Comparison of ENCODE assay signal across 11 mouse cellular contexts in the genomic region with DNA sequence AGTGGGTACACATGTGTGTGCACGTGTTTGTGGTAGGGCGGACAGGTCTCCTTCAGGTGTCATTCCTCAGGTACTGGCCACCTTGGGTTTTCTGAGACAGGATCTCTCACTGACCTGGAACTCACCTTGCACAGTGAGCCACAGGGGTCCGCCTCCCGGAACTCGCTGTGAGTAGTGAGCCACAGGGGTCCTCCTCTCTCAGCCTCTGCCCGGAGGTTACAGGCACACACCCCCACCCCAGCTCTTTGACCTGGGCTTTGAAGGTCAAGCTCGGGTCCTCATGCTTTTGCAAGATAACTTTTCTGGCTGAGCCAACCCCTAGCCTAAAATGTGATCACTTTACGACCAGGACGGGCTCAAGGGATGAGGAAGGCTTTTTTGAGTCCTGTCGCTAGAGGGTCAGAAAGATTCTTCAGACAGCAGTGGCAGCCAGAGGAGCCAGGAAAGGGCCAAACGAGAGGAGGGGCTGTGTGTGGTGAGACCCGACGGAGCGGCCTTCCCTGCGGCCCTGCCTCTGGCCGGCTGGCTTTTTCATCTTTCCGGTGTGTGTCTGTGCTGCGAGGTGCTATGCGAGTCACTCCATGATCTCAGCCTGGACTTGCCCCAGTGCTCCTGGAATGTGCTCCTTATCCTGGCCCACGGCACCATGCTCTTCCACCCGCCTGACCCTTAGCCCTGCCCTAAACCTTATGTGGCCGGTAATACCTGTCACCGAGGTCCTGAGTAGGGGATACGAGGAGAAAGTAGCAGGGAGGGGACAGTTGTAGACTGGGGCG. TPM values are rescaled to one million over a fixed set of nuclear protein-coding genes. Genes with fewer than 3 reads are reported as not detected.
DNase-seq lines count a peak whose midpoint lies in the region; ATAC-seq lines count a peak whose summit lies in the region.
"Had no signal": no experiment of that assay in that cellular context is flagged by ENCODE, and none has a peak within 500 bp of the region (broad histone marks: within the 10 kb centered on the region; RNA-seq: fewer than 3 reads in every experiment).

No protein-coding gene starts in this region.

- 31% methylated on average over 25 of the region's 25 CpGs for WGBS in heart, embryonic 16.5 days
- 44% methylated on average over 25 of the region's 25 CpGs for WGBS in liver, embryonic 15.5 days (ENCODE audit: insufficient replicate concordance)

- no peak for DNase-seq in heart, adult 18-20 months
- peak; percentile 93 for DNase-seq in R1 (ENCODE audit: low read depth, low spot score)
- DNase-seq in kidney, adult 9 months: peak; percentile 74
- DNase-seq in left cerebral cortex, postnatal 36 days (ENCODE audit: low spot score in 2 of 2): no peak
- no peak for DNase-seq in layer of hippocampus, postnatal 25 days (ENCODE audit: extremely low spot score in 1 of 2, low spot score in 1 of 2)
- DNase-seq in gastrocnemius, postnatal 25 days: no peak
- DNase-seq: right cerebral cortex, adult 18-20 months; thymus, adult 2 months had no signal

- intact Hi-C loops in left cerebral cortex, postnatal 36 days (cut with DNase I): no loop called here

- peaks cover 51% of the 10 kb centered on the region for H3K4me1 ChIP-seq in heart, embryonic 16.5 days (ENCODE audit: control insufficient read depth, insufficient read depth, low read length)
- H3K4me1 ChIP-seq in liver, embryonic 15.5 days (replicated peaks): peaks cover 72% of the 10 kb centered on the region
- H3K4me1 ChIP-seq: hindbrain, embryonic 15.5 days had no signal

- peak overlapping the region; percentile 45; the same call in 1 of the 2 replicates for H3K9ac ChIP-seq in heart, embryonic 16.5 days (ENCODE audit: low read length)
- H3K9ac ChIP-seq in liver, embryonic 15.5 days: 0 out of 2 replicates have a peak overlapping the region, but pooled peaks have one; percentile 15
- H3K9ac ChIP-seq: hindbrain, embryonic 15.5 days had no signal

- ATAC-seq in heart, embryonic 16.5 days (replicated peaks; ENCODE audit: extremely low read depth, insufficient read depth, low FRiP score): no peak
- ATAC-seq in liver, embryonic 15.5 days (ENCODE audit: insufficient read depth): no peak

- no peaks in the 10 kb centered on the region for H3K36me3 ChIP-seq in heart, embryonic 16.5 days (ENCODE audit: control insufficient read depth, insufficient read depth)
- H3K36me3 ChIP-seq in liver, embryonic 15.5 days (replicated peaks): no peaks in the 10 kb centered on the region
- H3K36me3 ChIP-seq: hindbrain, embryonic 15.5 days had no signal

- H3K9me3 ChIP-seq in heart, embryonic 16.5 days (replicated peaks; ENCODE audit: control insufficient read depth, low read length): no peaks in the 10 kb centered on the region
- H3K9me3 ChIP-seq in liver, embryonic 15.5 days (replicated peaks): no peaks in the 10 kb centered on the region
- H3K9me3 ChIP-seq: hindbrain, embryonic 15.5 days had no signal

- H3K27ac ChIP-seq in heart, embryonic 16.5 days (ENCODE audit: low read length): no peak overlapping the region
- peak overlapping the region; percentile 81 for H3K27ac ChIP-seq in liver, embryonic 15.5 days (replicated peaks)
- H3K27ac ChIP-seq: hindbrain, embryonic 15.5 days had no signal

- peak overlapping the region; percentile 11; the same call in 1 of the 2 replicates for H3K4me2 ChIP-seq in heart, embryonic 16.5 days (ENCODE audit: low read depth, low read length)
- peak overlapping the region; percentile 50 for H3K4me2 ChIP-seq in liver, embryonic 15.5 days
- H3K4me2 ChIP-seq: hindbrain, embryonic 15.5 days had no signal

- H3K27me3 ChIP-seq in heart, embryonic 16.5 days (ENCODE audit: control insufficient read depth, insufficient read depth, low read length): no peaks in the 10 kb centered on the region
- H3K27me3 ChIP-seq in liver, embryonic 15.5 days: peaks cover 12% of the 10 kb centered on the region; the same call in 1 of the 2 replicates

- no peak overlapping the region for H3K4me3 ChIP-seq in heart, embryonic 16.5 days (ENCODE audit: low read length)
- no peak overlapping the region for H3K4me3 ChIP-seq in liver, embryonic 15.5 days (replicated peaks)
- H3K4me3 ChIP-seq: hindbrain, embryonic 15.5 days had no signal

RNA-seq across cellular contexts. Expression of a gene that starts 6.9 kb away (rescaled TPM):
- polyA plus RNA-seq in heart, embryonic 16.5 days (2015; fragmentation: Nextera tagmentation; extraction: Ambion mirVana): 17.7 and 18.2 TPM in 2 replicates
- 10 to 100 TPM; 17.5 to 18.2 TPM for total RNA-seq in heart, adult 18-20 months (2021)
- polyA plus RNA-seq in liver, embryonic 15.5 days (2015; fragmentation: Nextera tagmentation; extraction: Ambion mirVana): 11.9 and 16.2 TPM in 2 replicates
- 1 to 10 TPM; 2.6 to 3.9 TPM for total RNA-seq in left cerebral cortex, postnatal 36 days (2021)
- total RNA-seq in layer of hippocampus, postnatal 25 days (2021): 1 to 10 TPM; 1.0 to 2.3 TPM
- total RNA-seq in gastrocnemius, postnatal 25 days (2021): 1 to 10 TPM; 7.8 to 9.0 TPM

RNA-seq across cellular contexts. Expression of a gene that starts 16.2 kb away (rescaled TPM):
- polyA plus RNA-seq in heart, embryonic 16.5 days (2015; fragmentation: Nextera tagmentation; extraction: Ambion mirVana): 26.2 and 28.3 TPM in 2 replicates
- total RNA-seq in heart, adult 18-20 months (2021): 1 to 10 TPM; 7.1 to 8.5 TPM
- 13.7 and 18.7 TPM in 2 replicates for polyA plus RNA-seq in liver, embryonic 15.5 days (2015; fragmentation: Nextera tagmentation; extraction: Ambion mirVana)
- 10 to 100 TPM; 10.6 to 16.0 TPM for total RNA-seq in left cerebral cortex, postnatal 36 days (2021)
- 10 to 100 TPM in 1 of 2 experiments, 1 to 10 TPM in 1; 9.4 to 10.9 TPM for total RNA-seq in layer of hippocampus, postnatal 25 days (2021)
- total RNA-seq in gastrocnemius, postnatal 25 days (2021): 1 to 10 TPM; 3.2 to 7.5 TPM

RNA-seq across cellular contexts. Expression of a gene that starts 17.3 kb away (rescaled TPM):
- 18.9 and 22.1 TPM in 2 replicates for polyA plus RNA-seq in heart, embryonic 16.5 days (2015; fragmentation: Nextera tagmentation; extraction: Ambion mirVana)
- total RNA-seq in heart, adult 18-20 months (2021): 10 to 100 TPM; 39.2 to 42.9 TPM
- 5.7 and 6.7 TPM in 2 replicates for polyA plus RNA-seq in liver, embryonic 15.5 days (2015; fragmentation: Nextera tagmentation; extraction: Ambion mirVana)
- 10 to 100 TPM; 19.1 to 19.9 TPM for total RNA-seq in left cerebral cortex, postnatal 36 days (2021)
- 10 to 100 TPM; 19.9 to 21.8 TPM for total RNA-seq in layer of hippocampus, postnatal 25 days (2021)
- total RNA-seq in gastrocnemius, postnatal 25 days (2021): 10 to 100 TPM; 13.7 to 13.9 TPM

RNA-seq across cellular contexts. Expression of a gene that starts 27.5 kb away (rescaled TPM):
- 0.17 and 1.7 TPM in 2 replicates for polyA plus RNA-seq in heart, embryonic 16.5 days (2015; fragmentation: Nextera tagmentation; extraction: Ambion mirVana)
- not detected for total RNA-seq in heart, adult 18-20 months (2021)
- polyA plus RNA-seq in liver, embryonic 15.5 days (2015; fragmentation: Nextera tagmentation; extraction: Ambion mirVana): 0.45 and 0.46 TPM in 2 replicates
- under 1 TPM; 0.34 to 0.52 TPM for total RNA-seq in left cerebral cortex, postnatal 36 days (2021)
- under 1 TPM; 0.27 to 0.28 TPM for total RNA-seq in layer of hippocampus, postnatal 25 days (2021)
- total RNA-seq in gastrocnemius, postnatal 25 days (2021): not detected

Comparison
In these comparisons a context has a peak if more than half of its experiments do, and no peak if none do; other contexts are left out.
1. DNase-seq: peak in R1 (single experiment) and kidney, adult 9 months (single experiment); none in heart, adult 18-20 months (0 of 2), left cerebral cortex, postnatal 36 days (0 of 2), layer of hippocampus, postnatal 25 days (0 of 2) and gastrocnemius, postnatal 25 days (single experiment).